Mouse (Mus musculus) stomach, embryonic 16.5 days (tissue): ENCODE data around the gene Mrpl27. TPM values are rescaled to one million over a fixed set of nuclear protein-coding genes. Genes with fewer than 3 reads are reported as not detected.
"Not testable (repeated sequence)": the region's sequence is repeated elsewhere in the genome, so short reads cannot be mapped to it uniquely, and the experiment has no call there.

ENCODE experiments used
- ATAC-seq: fragments of 200-750 bp; cut with Nextera tagmentation; 2 replicates; pipeline ENCODE4 v1.8.0; 2017; ENCODE audit warnings: moderate number of reproducible peaks, moderate TSS enrichment; ENCODE audit not compliant: insufficient read depth, low FRiP score
- H3K27ac ChIP-seq: fragments of 300-500 bp; sonication (generic); 2 replicates; pipeline ENCODE4 v1.5.1; 2014; ENCODE audit warnings: low read length
- H3K27me3 ChIP-seq: fragments of 300-500 bp; sonication (generic); 2 replicates; pipeline ENCODE4 v1.6.1; 2014; ENCODE audit warnings: low read length, control low read depth, mixed read lengths; ENCODE audit not compliant: control insufficient read depth, insufficient read depth
- H3K36me3 ChIP-seq: fragments of 300-500 bp; sonication (generic); 2 replicates; pipeline ENCODE4 v1.6.1; 2014; ENCODE audit warnings: low read length; ENCODE audit not compliant: control insufficient read depth, insufficient read depth
- H3K4me1 ChIP-seq: fragments of 300-500 bp; sonication (generic); 2 replicates; pipeline ENCODE4 v1.6.1; 2014; ENCODE audit warnings: low read length, control low read depth, mixed read lengths; ENCODE audit not compliant: control insufficient read depth, insufficient read depth
- H3K4me2 ChIP-seq: fragments of 300-500 bp; sonication (generic); 2 replicates; pipeline ENCODE4 v1.6.1; 2014; ENCODE audit warnings: low read depth, low read length, mixed read lengths
- H3K4me3 ChIP-seq: fragments of 300-500 bp; sonication (generic); replicated peaks from 2 replicates; pipeline ENCODE4 v1.5.1; 2014; ENCODE audit warnings: mild to moderate bottlenecking, low read length
- H3K9ac ChIP-seq: fragments of 300-500 bp; sonication (generic); 2 replicates; pipeline ENCODE4 v1.6.1; 2014; ENCODE audit warnings: low read length
- H3K9me3 ChIP-seq: fragments of 300-500 bp; sonication (generic); replicated peaks from 2 replicates; pipeline ENCODE4 v1.6.1; 2016; ENCODE audit warnings: low read length, control low read depth; ENCODE audit not compliant: control insufficient read depth
- WGBS: fragments of 180-500 bp; shearing (Covaris S2); extraction: QIAGEN DNeasy Blood & Tissue Kit; methylation state at CpG from one replicate; pipeline ENCODE4 v1.1.7; 2014; 5-methylcytosine and 5-hydroxymethylcytosine counted together
- polyA plus RNA-seq: library from polyadenylated mRNA; unstranded; fragments of >200 nt; fragmentation: Nextera tagmentation; extraction: Ambion mirVana; gene quantifications from 2 replicates; pipeline ENCODE4 v1.2.1, GENCODE M21; 2015

The Mrpl27 gene
- polyA plus RNA-seq, 1 experiment from 2014 or later: 126 TPM

DNA sequence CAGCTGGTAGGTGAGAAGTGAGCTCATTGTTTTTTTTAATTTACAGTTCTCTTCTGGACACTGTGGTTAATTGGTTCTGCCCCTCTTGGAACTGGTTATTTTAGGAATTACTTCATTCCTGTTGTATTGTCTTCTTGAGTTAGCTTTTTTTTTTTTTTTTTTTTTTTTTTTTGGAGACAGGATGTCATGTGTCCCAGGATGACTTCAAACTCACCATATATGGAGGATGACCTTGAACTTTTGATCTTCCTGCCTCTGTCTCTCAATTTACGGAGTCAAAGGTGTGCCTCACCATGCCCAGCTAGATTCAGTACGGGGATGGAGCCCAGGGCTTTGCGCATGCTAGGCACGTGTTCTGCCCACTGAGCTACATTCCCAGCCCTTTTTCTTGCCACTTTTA is 28.1 kb downstream of the Mrpl27 start:
- no peaks in the 10 kb centered on the region for H3K4me1 ChIP-seq
- H3K9ac ChIP-seq: no peak overlapping the region
- 77% methylated on average over 4 of the region's 4 CpGs for WGBS
- no peak overlapping the region for H3K4me2 ChIP-seq
- ATAC-seq: no peak
- no peaks in the 10 kb centered on the region for H3K27me3 ChIP-seq
- H3K36me3 ChIP-seq: no peaks in the 10 kb centered on the region
- H3K27ac ChIP-seq: no peak overlapping the region
- H3K9me3 ChIP-seq: no peaks in the 10 kb centered on the region
- H3K4me3 ChIP-seq: no peak overlapping the region

DNA sequence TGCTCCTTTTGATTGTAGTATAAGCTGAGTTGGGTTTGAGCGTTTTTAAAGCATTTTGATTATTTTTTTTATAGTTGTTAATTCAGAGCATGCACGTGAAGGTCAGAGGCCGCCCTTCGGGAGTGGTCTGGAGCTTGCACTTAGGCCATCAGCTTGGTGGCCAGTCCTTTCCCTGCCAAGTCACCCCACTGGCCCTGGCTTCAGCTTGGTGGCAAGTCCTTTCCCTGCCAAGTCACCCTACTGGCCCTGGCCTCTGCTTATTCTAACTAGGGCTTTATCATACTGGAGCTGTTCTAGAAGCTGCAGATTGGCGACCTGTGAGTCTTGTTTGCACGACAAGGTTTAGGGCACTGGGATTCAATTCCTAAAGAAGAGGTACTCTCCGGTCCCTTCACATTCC is 28.9 kb downstream of the Mrpl27 start:
- 77% methylated on average over 7 of the region's 7 CpGs for WGBS

GRCm38 (mm10) chr11:94687178-94687577 is 33.6 kb downstream of the Mrpl27 start:
- Histone ChIP-seq H3K36me3 (no peaks in the 10 kb centered on the region), H3K9ac (no peak overlapping the region), H3K4me2 (no peak overlapping the region), H3K27me3 (no peaks in the 10 kb centered on the region), H3K9me3 (no peaks in the 10 kb centered on the region), H3K4me3 (no peak overlapping the region), H3K27ac (no peak overlapping the region), H3K4me1 (no peaks in the 10 kb centered on the region)
- ATAC-seq: no peak
- 82% methylated on average over 6 of the region's 6 CpGs for WGBS

More for the DNA sequence above, 28.9 kb downstream of the Mrpl27 start:
- no peak overlapping the region for H3K4me2 ChIP-seq
- no peak overlapping the region for H3K4me3 ChIP-seq
- H3K4me1 ChIP-seq: no peaks in the 10 kb centered on the region
- H3K27ac ChIP-seq: no peak overlapping the region
- no peaks in the 10 kb centered on the region for H3K27me3 ChIP-seq
- H3K9me3 ChIP-seq: no peaks in the 10 kb centered on the region
- no peak for ATAC-seq
- no peaks in the 10 kb centered on the region for H3K36me3 ChIP-seq
- no peak overlapping the region for H3K9ac ChIP-seq

GRCm38 (mm10) chr11:94692502-94692901 is 38.9 kb downstream of the Mrpl27 start:
- ATAC-seq, H3K4me3 ChIP-seq, H3K36me3 ChIP-seq, H3K27ac ChIP-seq, H3K4me1 ChIP-seq, H3K9me3 ChIP-seq, H3K9ac ChIP-seq, H3K4me2 ChIP-seq, H3K27me3 ChIP-seq: not testable (repeated sequence)

DNA sequence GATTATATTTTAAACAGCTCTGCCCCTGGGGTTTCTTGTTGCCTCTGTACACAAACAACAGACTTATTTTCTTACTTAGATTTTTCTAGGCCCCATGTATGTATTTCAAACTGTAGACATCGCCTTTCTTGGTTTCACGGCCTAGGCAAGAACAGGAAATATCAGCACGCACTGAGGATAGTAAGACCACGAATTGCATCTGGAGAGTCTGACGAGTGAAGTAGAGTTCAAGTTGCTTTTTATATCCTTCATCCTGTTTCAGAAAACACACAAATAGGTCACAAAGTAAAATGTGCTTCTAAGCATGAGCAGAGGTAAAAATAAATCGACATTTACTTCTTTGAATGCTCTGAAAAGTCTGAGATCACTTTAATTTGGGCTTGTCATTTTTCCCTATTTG is 41.9 kb downstream of the Mrpl27 start:
- Histone ChIP-seq H3K9ac (no peak overlapping the region), H3K9me3 (no peaks in the 10 kb centered on the region), H3K36me3 (no peaks in the 10 kb centered on the region), H3K27me3 (no peaks in the 10 kb centered on the region), H3K4me1 (no peaks in the 10 kb centered on the region), H3K4me2 (no peak overlapping the region), H3K27ac (no peak overlapping the region), H3K4me3 (no peak overlapping the region)
- no peak for ATAC-seq
- 63% methylated on average over 6 of the region's 6 CpGs for WGBS

GRCm38 (mm10) chr11:94697140-94697539 is 43.6 kb downstream of the Mrpl27 start:
- ATAC-seq: no peak
- H3K27ac ChIP-seq: no peak overlapping the region
- H3K9ac ChIP-seq: no peak overlapping the region
- H3K9me3 ChIP-seq: no peaks in the 10 kb centered on the region
- H3K4me2 ChIP-seq: no peak overlapping the region
- WGBS: 86% methylated on average over 2 of the region's 2 CpGs
- no peaks in the 10 kb centered on the region for H3K36me3 ChIP-seq
- H3K27me3 ChIP-seq: no peaks in the 10 kb centered on the region
- H3K4me3 ChIP-seq: no peak overlapping the region
- peaks cover 9% of the 10 kb centered on the region for H3K4me1 ChIP-seq

DNA sequence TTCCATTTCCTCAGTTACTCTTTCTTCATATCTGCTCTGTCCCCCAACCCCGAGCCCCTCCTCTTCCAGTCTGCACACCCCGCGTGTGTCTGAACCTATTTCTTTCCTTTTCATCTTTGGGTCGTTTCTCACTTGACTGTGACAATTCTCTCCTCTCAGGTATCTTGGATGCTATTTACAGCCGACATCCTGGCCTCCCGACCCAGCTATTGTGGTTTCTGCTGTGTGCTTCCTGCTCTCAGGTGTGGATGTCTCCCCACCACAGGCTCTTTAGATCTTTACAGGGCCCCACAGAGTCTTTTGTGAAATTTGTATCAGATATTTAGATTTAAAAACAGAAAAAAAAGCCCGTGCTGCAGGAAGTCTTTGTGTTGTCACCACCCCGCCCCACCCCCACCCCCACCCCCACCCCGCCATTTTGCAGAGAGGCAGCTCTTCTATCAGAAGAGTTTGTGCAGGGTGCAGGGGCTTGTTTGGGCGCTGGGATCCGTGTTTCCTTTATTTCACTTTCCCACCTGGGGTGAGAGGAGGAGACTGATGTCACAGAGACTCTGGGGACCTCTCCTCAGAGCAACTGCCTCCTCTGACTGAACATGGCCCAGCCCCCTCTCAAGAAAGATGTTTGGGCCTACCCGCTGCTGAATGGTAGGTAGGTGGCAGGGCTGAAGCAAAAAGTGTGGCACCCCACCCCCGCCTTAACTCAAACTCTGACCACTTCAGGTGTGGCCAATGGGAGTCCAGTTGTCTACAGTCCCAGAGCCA is 44.3 kb downstream of the Mrpl27 start:
- ATAC-seq: no peak

GRCm38 (mm10) chr11:94699399-94699798 is 45.8 kb downstream of the Mrpl27 start:
- Histone ChIP-seq H3K27me3 (no peaks in the 10 kb centered on the region), H3K36me3 (no peaks in the 10 kb centered on the region), H3K9ac (no peak overlapping the region), H3K9me3 (no peaks in the 10 kb centered on the region), H3K4me1 (peaks cover 22% of the 10 kb centered on the region), H3K27ac (no peak overlapping the region), H3K4me3 (no peak overlapping the region), H3K4me2 (no peak overlapping the region)
- ATAC-seq: no peak
- 97% methylated on average over 3 of the region's 3 CpGs for WGBS

More for the DNA sequence above, 44.3 kb downstream of the Mrpl27 start:
- no peak overlapping the region for H3K9ac ChIP-seq
- H3K27ac ChIP-seq: no peak overlapping the region
- no peaks in the 10 kb centered on the region for H3K27me3 ChIP-seq
- H3K4me2 ChIP-seq: no peak overlapping the region
- no peak overlapping the region for H3K4me3 ChIP-seq
- WGBS: 44% methylated on average over 13 of the region's 13 CpGs
- peaks cover 14% of the 10 kb centered on the region for H3K4me1 ChIP-seq
- H3K36me3 ChIP-seq: no peaks in the 10 kb centered on the region
- no peaks in the 10 kb centered on the region for H3K9me3 ChIP-seq

GRCm38 (mm10) chr11:94701401-94702215 is 48.0 kb downstream of the Mrpl27 start:
- Histone ChIP-seq H3K9ac (peak overlapping the region; percentile 45; the same call in 1 of the 2 replicates), H3K27ac (peak overlapping the region; percentile 57)

More at GRCm38 (mm10) chr11:94701401-94702215, 48.0 kb downstream of the Mrpl27 start:
- Histone ChIP-seq H3K36me3 (no peaks in the 10 kb centered on the region), H3K4me1 (peaks cover 22% of the 10 kb centered on the region), H3K9me3 (no peaks in the 10 kb centered on the region), H3K27me3 (no peaks in the 10 kb centered on the region), H3K4me3 (peak overlapping the region; percentile 21), H3K4me2 (peak overlapping the region; percentile 49)
- no peak for ATAC-seq
- WGBS: 25% methylated on average over 27 of the region's 27 CpGs
